Mouse (Mus musculus): Measurements from ENCODE around the gene Hsbp1. TPM values are rescaled to one million over a fixed set of nuclear protein-coding genes. Genes with fewer than 3 reads are reported as not detected.
"Not testable (repeated sequence)": the region's sequence is repeated elsewhere in the genome, so short reads cannot be mapped to it uniquely, and the experiment has no call there.

Hsbp1 gene
- polyA plus RNA-seq, 1 experiment from 2014 or later = 366 TPM

- Histone ChIP-seq H3K9me3 (ENCODE audit: control insufficient read depth, low read length) (no peaks in the 10 kb centered on the region), H3K4me2 (replicated peaks; ENCODE audit: low read depth, low read length) (no peak overlapping the region), H3K4me1 (replicated peaks; ENCODE audit: control insufficient read depth, insufficient read depth, low read length) (no peaks in the 10 kb centered on the region), H3K36me3 (ENCODE audit: control insufficient read depth, insufficient read depth, low read length) (no peaks in the 10 kb centered on the region), H3K27me3 (ENCODE audit: control insufficient read depth, insufficient read depth, low read length) (no peaks in the 10 kb centered on the region), H3K9ac (ENCODE audit: low read depth, low read length) (no peak overlapping the region), H3K27ac (ENCODE audit: low read depth, low read length) (no peak overlapping the region), H3K4me3 (ENCODE audit: low read depth, low read length) (no peak overlapping the region)
- ATAC-seq (ENCODE audit: low FRiP score) = no peak
- DNase-seq (ENCODE audit: low spot score) = no peak
- 84% methylated on average over 7 of the region's 8 CpGs for WGBS
These were observed 16.5 kb downstream of the Hsbp1 start for GRCm38 (mm10) chr8:119360686-119361295.

- WGBS = 85% methylated on average over 9 of the region's 9 CpGs
- not testable (repeated sequence) for H3K9ac ChIP-seq (ENCODE audit: low read depth, low read length); H3K9me3 ChIP-seq (ENCODE audit: control insufficient read depth, low read length); ATAC-seq (ENCODE audit: low FRiP score); H3K27ac ChIP-seq (ENCODE audit: low read depth, low read length); DNase-seq (ENCODE audit: low spot score); H3K4me3 ChIP-seq (ENCODE audit: low read depth, low read length); H3K36me3 ChIP-seq (ENCODE audit: control insufficient read depth, insufficient read depth, low read length); H3K4me2 ChIP-seq (replicated peaks; ENCODE audit: low read depth, low read length); H3K4me1 ChIP-seq (replicated peaks; ENCODE audit: control insufficient read depth, insufficient read depth, low read length); H3K27me3 ChIP-seq (ENCODE audit: control insufficient read depth, insufficient read depth, low read length)
These were observed 30.4 kb downstream of the Hsbp1 start for GRCm38 (mm10) chr8:119374716-119375115.

GRCm38 (mm10) chr8:119378476-119378875 lies 34.2 kb downstream of the Hsbp1 start:
- WGBS = 68% methylated on average over 7 of the region's 7 CpGs
- ATAC-seq (ENCODE audit: low FRiP score) (no peak), DNase-seq (ENCODE audit: low spot score) (no peak)
- Histone ChIP-seq H3K4me2 (replicated peaks; ENCODE audit: low read depth, low read length) (no peak overlapping the region), H3K9me3 (ENCODE audit: control insufficient read depth, low read length) (no peaks in the 10 kb centered on the region), H3K4me3 (ENCODE audit: low read depth, low read length) (no peak overlapping the region), H3K27ac (ENCODE audit: low read depth, low read length) (no peak overlapping the region), H3K4me1 (replicated peaks; ENCODE audit: control insufficient read depth, insufficient read depth, low read length) (no peaks in the 10 kb centered on the region), H3K27me3 (ENCODE audit: control insufficient read depth, insufficient read depth, low read length) (no peaks in the 10 kb centered on the region), H3K9ac (ENCODE audit: low read depth, low read length) (no peak overlapping the region), H3K36me3 (ENCODE audit: control insufficient read depth, insufficient read depth, low read length) (no peaks in the 10 kb centered on the region)

GRCm38 (mm10) chr8:119380619-119381018 lies 36.3 kb downstream of the Hsbp1 start:
- WGBS = 46% methylated on average over 4 of the region's 4 CpGs
- H3K4me3 ChIP-seq (ENCODE audit: low read depth, low read length) = no peak overlapping the region
- DNase-seq (ENCODE audit: low spot score) = peak; percentile 42
- H3K9me3 ChIP-seq (ENCODE audit: control insufficient read depth, low read length) = no peaks in the 10 kb centered on the region
- no peaks in the 10 kb centered on the region for H3K27me3 ChIP-seq (ENCODE audit: control insufficient read depth, insufficient read depth, low read length)
- no peak for ATAC-seq (ENCODE audit: low FRiP score)
- H3K27ac ChIP-seq (ENCODE audit: low read depth, low read length) = no peak overlapping the region
- no peaks in the 10 kb centered on the region for H3K4me1 ChIP-seq (replicated peaks; ENCODE audit: control insufficient read depth, insufficient read depth, low read length)
- no peaks in the 10 kb centered on the region for H3K36me3 ChIP-seq (ENCODE audit: control insufficient read depth, insufficient read depth, low read length)
- no peak overlapping the region for H3K9ac ChIP-seq (ENCODE audit: low read depth, low read length)
- H3K4me2 ChIP-seq (replicated peaks; ENCODE audit: low read depth, low read length) = no peak overlapping the region

- H3K4me2 ChIP-seq (replicated peaks; ENCODE audit: low read depth, low read length) = no peak overlapping the region
- 23% methylated on average over 10 of the region's 10 CpGs for WGBS
- H3K9me3 ChIP-seq (ENCODE audit: control insufficient read depth, low read length) = no peaks in the 10 kb centered on the region
- H3K4me1 ChIP-seq (replicated peaks; ENCODE audit: control insufficient read depth, insufficient read depth, low read length) = no peaks in the 10 kb centered on the region
- ATAC-seq (ENCODE audit: low FRiP score) = no peak
- DNase-seq (ENCODE audit: low spot score) = peak; percentile 84
- no peak overlapping the region for H3K9ac ChIP-seq (ENCODE audit: low read depth, low read length)
- H3K27me3 ChIP-seq (ENCODE audit: control insufficient read depth, insufficient read depth, low read length) = no peaks in the 10 kb centered on the region
- H3K36me3 ChIP-seq (ENCODE audit: control insufficient read depth, insufficient read depth, low read length) = no peaks in the 10 kb centered on the region
- H3K27ac ChIP-seq (ENCODE audit: low read depth, low read length) = no peak overlapping the region
- H3K4me3 ChIP-seq (ENCODE audit: low read depth, low read length) = no peak overlapping the region
These were observed 40.2 kb downstream of the Hsbp1 start for GRCm38 (mm10) chr8:119384478-119384877.

GRCm38 (mm10) chr8:119385854-119386253 lies 41.6 kb downstream of the Hsbp1 start:
- no peak overlapping the region for H3K27ac ChIP-seq (ENCODE audit: low read depth, low read length)
- no peaks in the 10 kb centered on the region for H3K36me3 ChIP-seq (ENCODE audit: control insufficient read depth, insufficient read depth, low read length)
- 76% methylated on average over 6 of the region's 6 CpGs for WGBS
- no peak for DNase-seq (ENCODE audit: low spot score)
- no peaks in the 10 kb centered on the region for H3K27me3 ChIP-seq (ENCODE audit: control insufficient read depth, insufficient read depth, low read length)
- no peak overlapping the region for H3K4me3 ChIP-seq (ENCODE audit: low read depth, low read length)
- no peak overlapping the region for H3K4me2 ChIP-seq (replicated peaks; ENCODE audit: low read depth, low read length)
- ATAC-seq (ENCODE audit: low FRiP score) = no peak
- H3K9ac ChIP-seq (ENCODE audit: low read depth, low read length) = no peak overlapping the region
- H3K9me3 ChIP-seq (ENCODE audit: control insufficient read depth, low read length) = no peaks in the 10 kb centered on the region
- no peaks in the 10 kb centered on the region for H3K4me1 ChIP-seq (replicated peaks; ENCODE audit: control insufficient read depth, insufficient read depth, low read length)

GRCm38 (mm10) chr8:119386988-119387387 lies 42.7 kb downstream of the Hsbp1 start:
- ATAC-seq (ENCODE audit: low FRiP score) (no peak), DNase-seq (ENCODE audit: low spot score) (no peak)
- 80% methylated on average over 6 of the region's 6 CpGs for WGBS
- no peaks in the 10 kb centered on the region for H3K27me3 ChIP-seq (ENCODE audit: control insufficient read depth, insufficient read depth, low read length)
- no peaks in the 10 kb centered on the region for H3K36me3 ChIP-seq (ENCODE audit: control insufficient read depth, insufficient read depth, low read length)
- no peaks in the 10 kb centered on the region for H3K9me3 ChIP-seq (ENCODE audit: control insufficient read depth, low read length)
- H3K27ac ChIP-seq (ENCODE audit: low read depth, low read length) = no peak overlapping the region
- no peak overlapping the region for H3K4me3 ChIP-seq (ENCODE audit: low read depth, low read length)
- no peaks in the 10 kb centered on the region for H3K4me1 ChIP-seq (replicated peaks; ENCODE audit: control insufficient read depth, insufficient read depth, low read length)
- no peak overlapping the region for H3K9ac ChIP-seq (ENCODE audit: low read depth, low read length)
- no peak overlapping the region for H3K4me2 ChIP-seq (replicated peaks; ENCODE audit: low read depth, low read length)

GRCm38 (mm10) chr8:119394097-119394496 lies 49.8 kb downstream of the Hsbp1 start:
- Histone ChIP-seq H3K9me3 (ENCODE audit: control insufficient read depth, low read length) (no peaks in the 10 kb centered on the region), H3K4me1 (replicated peaks; ENCODE audit: control insufficient read depth, insufficient read depth, low read length) (peaks cover 5% of the 10 kb centered on the region), H3K27ac (ENCODE audit: low read depth, low read length) (0 out of 2 replicates have a peak overlapping the region, but pooled peaks have one; percentile 7), H3K4me2 (replicated peaks; ENCODE audit: low read depth, low read length) (peak overlapping the region; percentile 99), H3K4me3 (ENCODE audit: low read depth, low read length) (peak overlapping the region; percentile 74), H3K27me3 (ENCODE audit: control insufficient read depth, insufficient read depth, low read length) (no peaks in the 10 kb centered on the region), H3K36me3 (ENCODE audit: control insufficient read depth, insufficient read depth, low read length) (no peaks in the 10 kb centered on the region), H3K9ac (ENCODE audit: low read depth, low read length) (peak overlapping the region; percentile 84)
- no peak for DNase-seq (ENCODE audit: low spot score)
- WGBS = 82% methylated on average over 9 of the region's 9 CpGs
- peak; percentile 14; the same call in 1 of the 2 replicates for ATAC-seq (ENCODE audit: low FRiP score)

- Histone ChIP-seq H3K27ac (ENCODE audit: low read depth, low read length) (peak within 1 kb of the TSS; percentile 80), H3K4me3 (ENCODE audit: low read depth, low read length) (peak within 1 kb of the TSS; percentile 74), H3K4me1 (replicated peaks; ENCODE audit: control insufficient read depth, insufficient read depth, low read length) (peaks cover 5% of the 10 kb centered on the region), H3K4me2 (replicated peaks; ENCODE audit: low read depth, low read length) (peak within 1 kb of the TSS; percentile 99), H3K36me3 (ENCODE audit: control insufficient read depth, insufficient read depth, low read length) (no peaks in the 10 kb centered on the region), H3K27me3 (ENCODE audit: control insufficient read depth, insufficient read depth, low read length) (no peaks in the 10 kb centered on the region), H3K9me3 (ENCODE audit: control insufficient read depth, low read length) (no peaks in the 10 kb centered on the region), H3K9ac (ENCODE audit: low read depth, low read length) (peak within 1 kb of the TSS; percentile 84)
- DNase-seq (ENCODE audit: low spot score) (peak; percentile 91), ATAC-seq (ENCODE audit: low FRiP score) (peak; percentile 94)
- 4% methylated on average over 40 of the region's 44 CpGs for WGBS
These were observed 50.3 kb downstream of the Hsbp1 start, which contains the start of gene Mlycd for GRCm38 (mm10) chr8:119394524-119395026. TSS of gene Mlycd (plus strand) at chr8:119394878.
